Mouse (Mus musculus): Measurements from ENCODE around the gene Chaf1a.

GRCm38 (mm10) chr17:56030238-56030870, 9.9 kb upstream of the Chaf1a start:
- TF ChIP-seq CTCF (IDR thresholded peaks at IDR 0.05; ENCODE audit: insufficient read depth, low read length) (no peak), POLR2A (IDR thresholded peaks at IDR 0.05; ENCODE audit: borderline replicate concordance, extremely low read depth, low read depth, low read length) (no peak)
